Mouse (Mus musculus) MN1 (cell line): ENCODE measurements around the gene Cideb.

Source experiments
- DNase-seq: peaks from one replicate; pipeline ENCODE4 v3.0.0-alpha.2; 2016; ENCODE audit warnings: low spot score

Cideb gene

GRCm38 (mm10) chr14:55758363-55758784 lies at the start of gene Cideb:
Cideb (minus strand) TSS chr14:55758458.
- peak; percentile 74 for DNase-seq

GRCm38 (mm10) chr14:55795380-55796163 lies 37.3 kb upstream of the Cideb start:
- peak; percentile 37 for DNase-seq

- DNase-seq: no peak
Observed at GRCm38 (mm10) chr14:55793946-55794345, 35.7 kb upstream of the Cideb start.

GRCm38 (mm10) chr14:55793461-55793860 lies 35.2 kb upstream of the Cideb start:
- no peak for DNase-seq

GRCm38 (mm10) chr14:55788256-55789050 lies 30.2 kb upstream of the Cideb start, which contains the start of gene Ripk3:
Ripk3 (minus strand) TSS chr14:55788865.
- no peak for DNase-seq

GRCm38 (mm10) chr14:55787731-55788130 lies 29.5 kb upstream of the Cideb start:
- no peak for DNase-seq

- no peak for DNase-seq
Observed at GRCm38 (mm10) chr14:55785195-55785594, 26.9 kb upstream of the Cideb start.

- DNase-seq: no peak
Observed at GRCm38 (mm10) chr14:55783958-55784235, 25.6 kb upstream of the Cideb start, which contains the start of gene Adcy4. Adcy4 (minus strand) TSS chr14:55784095.

GRCm38 (mm10) chr14:55783171-55783957 lies 25.1 kb upstream of the Cideb start:
- DNase-seq: peak; percentile 70

- no peak for DNase-seq
Observed at GRCm38 (mm10) chr14:55782361-55782960, 24.2 kb upstream of the Cideb start.

GRCm38 (mm10) chr14:55781310-55781709 lies 23.1 kb upstream of the Cideb start:
- peak; percentile 80 for DNase-seq

GRCm38 (mm10) chr14:55780736-55781135 lies 22.5 kb upstream of the Cideb start:
- no peak for DNase-seq

- no peak for DNase-seq
Observed at GRCm38 (mm10) chr14:55779656-55780055, 21.4 kb upstream of the Cideb start.

GRCm38 (mm10) chr14:55778686-55779085 lies 20.4 kb upstream of the Cideb start:
- DNase-seq: no peak

- DNase-seq: no peak
Observed at GRCm38 (mm10) chr14:55777806-55778205, 19.5 kb upstream of the Cideb start.

GRCm38 (mm10) chr14:55777176-55777575 lies 18.9 kb upstream of the Cideb start:
- no peak for DNase-seq

GRCm38 (mm10) chr14:55776711-55777110 lies 18.5 kb upstream of the Cideb start:
- DNase-seq: no peak

- no peak for DNase-seq
Observed at GRCm38 (mm10) chr14:55769087-55769703, 10.9 kb upstream of the Cideb start.

GRCm38 (mm10) chr14:55768555-55768954 lies 10.3 kb upstream of the Cideb start:
- DNase-seq: no peak

- DNase-seq: peak; percentile 82
Observed at GRCm38 (mm10) chr14:55767519-55768414, 9.5 kb upstream of the Cideb start.
